Mouse (Mus musculus) urinary bladder, adult 18-20 months (tissue): ENCODE measurements around the gene Ttf2.
A peak's percentile ranks its signal among the peaks of the same experiment; 100 is the strongest.

Source experiments
- DNase-seq, 2 experiments: peaks; one replicate each; pipeline ENCODE4 v3.0.0; 2022; ENCODE audit warnings: low spot score in 2 of 2, mixed read lengths in 2 of 2

Gene Ttf2

GRCm38 (mm10) chr3:100916844-100917243 is 52.6 kb downstream of the Ttf2 start:
- no peak for DNase-seq

- DNase-seq, result no peak
These were observed 57.8 kb downstream of the Ttf2 start for GRCm38 (mm10) chr3:100911498-100912213.

DNA sequence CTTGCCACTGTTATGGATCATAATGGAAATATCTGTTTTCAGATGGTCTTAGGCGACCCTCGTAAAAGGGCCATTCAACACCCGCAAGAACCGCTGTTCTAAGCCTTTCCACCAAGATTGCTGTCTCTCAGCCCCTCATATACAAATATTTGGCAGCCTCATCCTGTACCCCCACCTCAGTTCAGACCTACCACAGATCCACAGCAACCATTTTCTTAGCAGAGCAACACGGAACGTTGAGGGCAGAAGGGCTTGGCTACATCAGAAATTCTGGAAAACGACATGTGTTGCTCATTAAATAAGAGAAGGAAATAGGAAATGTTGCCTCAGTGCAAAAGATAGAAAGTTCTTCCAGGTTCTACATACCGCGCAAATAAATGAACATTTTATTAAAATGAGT is 58.4 kb downstream of the Ttf2 start:
- no peak for DNase-seq

- DNase-seq, result no peak
These were observed 58.8 kb downstream of the Ttf2 start for GRCm38 (mm10) chr3:100910621-100911020.

GRCm38 (mm10) chr3:100908594-100908993 is 60.9 kb downstream of the Ttf2 start:
- DNase-seq, result no peak

DNA sequence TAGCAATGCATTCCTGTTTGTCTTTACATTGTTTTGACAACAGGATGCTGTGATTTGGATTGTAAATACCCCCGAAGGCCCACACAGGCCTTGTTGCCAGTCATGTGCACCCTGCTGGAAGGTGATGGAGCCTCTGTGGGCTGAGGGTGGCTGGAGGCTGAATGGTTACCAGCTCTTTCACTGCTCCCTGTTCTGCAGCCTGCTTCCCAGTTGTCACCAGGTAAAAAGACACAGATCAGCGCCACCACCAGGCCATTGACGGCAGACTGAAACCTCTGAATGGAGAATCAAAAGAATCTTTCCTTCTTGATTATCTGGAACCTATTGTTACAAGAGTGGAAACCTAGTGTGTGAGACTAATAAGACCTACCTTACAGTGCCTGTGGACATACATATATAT is 62.5 kb downstream of the Ttf2 start:
- DNase-seq, result no peak

DNA sequence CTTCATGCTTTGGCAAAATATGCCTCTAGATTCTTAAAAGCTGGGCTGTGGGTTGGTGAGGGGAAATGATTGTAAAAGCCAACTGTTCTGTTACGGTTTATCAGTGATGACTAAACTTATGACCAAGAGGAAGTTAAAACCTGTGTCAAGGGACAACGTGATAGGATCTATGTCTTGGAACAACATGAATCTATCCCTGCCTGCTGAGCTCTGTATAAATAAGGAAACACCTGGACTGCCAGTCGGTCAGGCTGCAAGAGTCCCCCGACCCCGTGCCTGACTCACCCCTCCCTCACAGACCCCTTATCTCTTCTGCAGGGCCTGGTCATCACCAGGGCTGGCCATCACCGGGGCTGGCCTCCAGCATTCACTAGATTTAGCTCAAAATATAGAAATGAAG is 63.3 kb downstream of the Ttf2 start:
- DNase-seq, result peak in 1 of 2 experiments; percentile 9

GRCm38 (mm10) chr3:100895500-100895899 is 74.0 kb downstream of the Ttf2 start:
- DNase-seq, result no peak

DNA sequence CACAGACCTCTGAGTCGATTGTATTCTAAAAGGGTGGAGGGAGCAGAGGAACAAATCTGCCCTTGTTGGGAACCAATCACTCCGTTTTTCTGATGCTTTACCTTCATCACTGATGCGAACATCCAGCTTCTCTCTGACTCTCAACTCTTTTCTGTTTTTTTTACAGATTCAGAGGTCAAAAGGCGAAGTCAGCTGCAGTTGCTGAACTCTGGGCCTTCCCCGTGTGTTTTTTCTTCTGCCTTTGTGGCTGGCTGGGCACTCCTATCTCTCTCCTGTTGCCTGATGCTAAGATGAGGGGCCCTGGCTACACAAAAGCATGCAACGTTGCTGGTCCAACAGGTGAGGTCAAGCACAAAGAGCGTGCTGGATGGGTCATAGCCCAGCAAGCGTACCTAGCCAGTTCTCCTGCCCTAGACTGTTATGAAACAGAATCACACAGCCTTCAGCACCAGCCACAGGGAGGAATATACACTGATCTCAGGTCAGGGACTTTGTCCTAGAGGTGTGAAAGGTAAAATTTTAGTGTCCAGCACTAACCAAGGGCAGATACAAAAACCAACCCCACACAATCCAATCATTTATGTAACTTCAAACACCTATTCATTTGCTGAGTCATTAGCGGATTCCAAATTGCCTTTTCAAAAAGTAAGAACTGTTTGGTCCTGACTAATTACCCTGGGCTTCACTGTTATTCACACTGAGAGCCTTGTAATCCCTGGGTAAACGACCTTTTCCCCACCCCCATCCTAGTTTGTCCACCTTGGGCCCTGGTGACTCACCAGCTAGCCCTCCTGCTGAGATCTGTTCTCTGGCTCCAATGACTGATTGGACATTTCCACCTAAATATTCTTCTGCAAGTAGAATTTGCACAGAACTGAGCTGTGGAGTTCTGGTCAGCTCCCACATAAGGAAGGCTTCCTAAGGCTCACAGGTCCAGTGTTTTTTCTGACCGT is 76.8 kb downstream of the Ttf2 start:
- DNase-seq, result peak in 1 of 2 experiments; percentile 34

GRCm38 (mm10) chr3:100890406-100890805 is 79.1 kb downstream of the Ttf2 start:
- no peak for DNase-seq

- DNase-seq, result no peak
These were observed 80.2 kb downstream of the Ttf2 start for GRCm38 (mm10) chr3:100889234-100889633.
